Mouse (Mus musculus) cortical plate, adult 2 months (tissue): Measurements from ENCODE around the gene Fat3.

ENCODE experiments used
- CTCF ChIP-seq: fragments of 200-500 bp; IDR thresholded peaks from 2 replicates; pipeline ENCODE4 v1.5.1; 2011; ENCODE audit warnings: mild to moderate bottlenecking, control low read depth, low read length; ENCODE audit not compliant: insufficient read depth; ENCODE audit errors: extremely low read depth
- POLR2A ChIP-seq: fragments of 200-500 bp; IDR thresholded peaks from 2 replicates; pipeline ENCODE4 v1.6.1; 2011; ENCODE audit warnings: mild to moderate bottlenecking, low read length, control low read depth; ENCODE audit not compliant: insufficient read depth; ENCODE audit errors: extremely low read depth

- TF ChIP-seq POLR2A (no peak), CTCF (no peak)
Observed at GRCm38 (mm10) chr9:16387527-16387926, 113.6 kb downstream of the Fat3 start.
